Mouse (Mus musculus) B cell, adult 2 months (primary cell): ENCODE results near the gene E2f3.

Experiments used
- DNase-seq, 2 experiments: peaks; one replicate each; pipeline ENCODE4 v3.0.0; 2022

The E2f3 gene

GRCm38 (mm10) chr13:29913606-29914005 lies 72.3 kb downstream of the E2f3 start:
- no peak for DNase-seq

GRCm38 (mm10) chr13:29913061-29913460 lies 72.8 kb downstream of the E2f3 start:
- DNase-seq = no peak

- no peak for DNase-seq
Measured at GRCm38 (mm10) chr13:29912251-29912650, 73.6 kb downstream of the E2f3 start.

- DNase-seq = no peak
Measured at GRCm38 (mm10) chr13:29911141-29911540, 74.7 kb downstream of the E2f3 start.

- DNase-seq = no peak
Measured at GRCm38 (mm10) chr13:29908431-29908830, 77.4 kb downstream of the E2f3 start.

GRCm38 (mm10) chr13:29907995-29908394 lies 77.9 kb downstream of the E2f3 start:
- DNase-seq = no peak

- DNase-seq = no peak
Measured at GRCm38 (mm10) chr13:29906734-29907133, 79.1 kb downstream of the E2f3 start.

GRCm38 (mm10) chr13:29903341-29903740 lies 82.5 kb downstream of the E2f3 start:
- no peak for DNase-seq

GRCm38 (mm10) chr13:29902676-29903075 lies 83.2 kb downstream of the E2f3 start:
- DNase-seq = no peak

GRCm38 (mm10) chr13:29901641-29902040 lies 84.2 kb downstream of the E2f3 start:
- DNase-seq = no peak

GRCm38 (mm10) chr13:29866780-29867179 lies 119.1 kb downstream of the E2f3 start:
- DNase-seq = no peak

GRCm38 (mm10) chr13:29864331-29864730 lies 121.5 kb downstream of the E2f3 start:
- DNase-seq = no peak

GRCm38 (mm10) chr13:29860087-29860486 lies 125.8 kb downstream of the E2f3 start:
- no peak for DNase-seq

GRCm38 (mm10) chr13:29857436-29857835 lies 128.4 kb downstream of the E2f3 start:
- DNase-seq = peak; percentile 42
